Mouse (Mus musculus) limb, embryonic 14.5 days (tissue): ENCODE results near the gene Prr36. TPM values are rescaled to one million over a fixed set of nuclear protein-coding genes. Genes with fewer than 3 reads are reported as not detected.

Experiments
- ATAC-seq: fragments of 200-750 bp; cut with Nextera tagmentation; 2 replicates; pipeline ENCODE4 v1.8.0; 2017; ENCODE audit warnings: low read depth, moderate number of reproducible peaks, moderate TSS enrichment; ENCODE audit not compliant: low FRiP score
- DNase-seq: peaks from one replicate; pipeline ENCODE4 v3.0.0-alpha.2; 2015; ENCODE audit warnings: low spot score
- H3K27ac ChIP-seq: fragments of 300-500 bp; sonication (generic); replicated peaks from 2 replicates; pipeline ENCODE4 v1.5.1; 2014; ENCODE audit warnings: low read depth, mild to moderate bottlenecking, low read length, moderate library complexity, mixed read lengths
- H3K27me3 ChIP-seq: fragments of 300-500 bp; sonication (generic); 2 replicates; pipeline ENCODE4 v1.6.1; 2014; ENCODE audit warnings: low read length, mixed read lengths; ENCODE audit not compliant: control insufficient read depth, insufficient read depth
- H3K36me3 ChIP-seq: fragments of 300-500 bp; sonication (generic); 2 replicates; pipeline ENCODE4 v1.6.1; 2014; ENCODE audit warnings: mild to moderate bottlenecking, low read length, moderate library complexity, mixed read lengths; ENCODE audit not compliant: control insufficient read depth, insufficient read depth
- H3K4me1 ChIP-seq: fragments of 300-500 bp; sonication (generic); 2 replicates; pipeline ENCODE4 v1.6.1; 2014; ENCODE audit warnings: antibody characterized with exemption, low read length, mixed read lengths; ENCODE audit not compliant: control insufficient read depth, insufficient read depth
- H3K4me2 ChIP-seq: fragments of 300-500 bp; sonication (generic); replicated peaks from 2 replicates; pipeline ENCODE4 v1.6.1; 2014; ENCODE audit warnings: low read depth, mild to moderate bottlenecking, low read length, moderate library complexity; ENCODE audit not compliant: severe bottlenecking
- H3K4me3 ChIP-seq: fragments of 300-500 bp; sonication (generic); replicated peaks from 2 replicates; pipeline ENCODE4 v1.5.1; 2014; ENCODE audit warnings: low read length
- H3K9ac ChIP-seq: fragments of 300-500 bp; sonication (generic); 2 replicates; pipeline ENCODE4 v1.6.1; 2014; ENCODE audit warnings: mild to moderate bottlenecking, low read depth, low read length, moderate library complexity; ENCODE audit not compliant: severe bottlenecking
- H3K9me3 ChIP-seq: fragments of 300-500 bp; sonication (generic); 2 replicates; pipeline ENCODE4 v1.6.1; 2016; ENCODE audit warnings: low read length; ENCODE audit not compliant: control insufficient read depth
- POLR2A ChIP-seq: fragments of 200-500 bp; IDR thresholded peaks from 2 replicates; pipeline ENCODE4 v1.8.0; 2012; ENCODE audit warnings: inconsistent platforms, mild to moderate bottlenecking, moderate library complexity, borderline replicate concordance; ENCODE audit not compliant: insufficient read depth, insufficient read length; ENCODE audit errors: extremely low read depth
- whole genome bisulfite sequencing: fragments of 180-500 bp; shearing (Covaris S2); extraction: QIAGEN DNeasy Blood & Tissue Kit; methylation state at CpG from one replicate; pipeline ENCODE4 v1.1.7; 2014; 5-methylcytosine and 5-hydroxymethylcytosine counted together
- polyA plus RNA-seq, 2 experiments: library from polyadenylated mRNA; depleted of rRNA in 1 of 2; stranded (reverse) in 1 of 2; unstranded in 1 of 2; fragments of >200 nt; fragmentation: Nextera tagmentation in 1 of 2; extraction: Ambion mirVana in 1 of 2; gene quantifications; 2 replicates each; pipeline versions ENCODE4 v1.2.1 to v1.2.3; 2012 to 2014

Gene Prr36
- polyA plus RNA-seq, 2 experiments: 1.0 to 1.5 TPM

- peaks cover 14% of the 10 kb centered on the region for H3K27me3 ChIP-seq
- no peak for TF ChIP-seq POLR2A
- 3% methylated on average over 33 of the region's 33 CpGs for WGBS
- peak within 1 kb of the TSS; percentile 44 for H3K9ac ChIP-seq
- DNase-seq (no peak), ATAC-seq (no peak)
- no peak within 1 kb of the TSS for H3K27ac ChIP-seq
- no peaks in the 10 kb centered on the region for H3K36me3 ChIP-seq
- peaks cover 6% of the 10 kb centered on the region; the same call in 1 of the 2 replicates for H3K4me1 ChIP-seq
- peak within 1 kb of the TSS; percentile 27 for H3K4me3 ChIP-seq
- H3K4me2 ChIP-seq: peak within 1 kb of the TSS; percentile 49
- H3K9me3 ChIP-seq: no peaks in the 10 kb centered on the region
Measured at GRCm38 (mm10) chr8:4226739-4227347, 9.6 kb upstream of the Prr36 start, which contains the start of gene Lrrc8e. Lrrc8e (plus strand) TSS chr8:4226827.

DNA sequence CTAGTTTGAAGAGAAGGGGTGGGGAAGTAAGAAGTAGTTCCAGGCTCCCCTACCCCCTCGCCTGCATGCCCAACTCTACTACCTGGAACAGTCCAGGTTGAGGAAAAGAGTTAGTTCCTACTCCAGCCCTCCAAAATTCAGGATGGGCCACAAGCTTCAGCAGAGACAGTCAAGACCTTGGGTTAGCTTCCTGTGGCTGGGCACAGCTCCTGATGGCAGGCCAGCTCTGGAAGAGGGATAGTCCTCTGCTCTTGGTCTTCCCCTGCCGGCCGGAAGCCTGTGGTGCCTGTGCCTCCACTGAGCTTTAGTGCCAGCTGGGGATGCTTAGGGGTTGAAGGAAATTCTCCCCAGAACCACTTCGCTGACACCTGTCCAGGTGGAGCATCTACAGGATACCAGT lies 9.1 kb upstream of the Prr36 start:
- Histone ChIP-seq H3K4me1 (peaks cover 6% of the 10 kb centered on the region; the same call in 1 of the 2 replicates), H3K4me3 (peak overlapping the region; percentile 27), H3K27ac (no peak overlapping the region), H3K9ac (peak overlapping the region; percentile 44; the same call in 1 of the 2 replicates), H3K4me2 (peak overlapping the region; percentile 49), H3K36me3 (no peaks in the 10 kb centered on the region), H3K27me3 (peaks cover 14% of the 10 kb centered on the region), H3K9me3 (no peaks in the 10 kb centered on the region)
- ATAC-seq (no peak), DNase-seq (no peak)
- no peak for TF ChIP-seq POLR2A
- WGBS: 19% methylated on average over 4 of the region's 4 CpGs

GRCm38 (mm10) chr8:4222059-4222458 lies 4.8 kb upstream of the Prr36 start:
- TF ChIP-seq POLR2A: no peak
- H3K4me2 ChIP-seq: no peak overlapping the region
- H3K4me1 ChIP-seq: peaks cover 9% of the 10 kb centered on the region; the same call in 1 of the 2 replicates
- ATAC-seq (no peak), DNase-seq (no peak)
- no peak overlapping the region for H3K4me3 ChIP-seq
- H3K9ac ChIP-seq: no peak overlapping the region
- peaks cover 25% of the 10 kb centered on the region for H3K27me3 ChIP-seq
- no peaks in the 10 kb centered on the region for H3K9me3 ChIP-seq
- H3K36me3 ChIP-seq: no peaks in the 10 kb centered on the region
- no peak overlapping the region for H3K27ac ChIP-seq

GRCm38 (mm10) chr8:4219617-4220016 lies 2.4 kb upstream of the Prr36 start:
- Histone ChIP-seq H3K4me2 (no peak overlapping the region), H3K27me3 (peaks cover 37% of the 10 kb centered on the region), H3K4me3 (no peak overlapping the region), H3K36me3 (no peaks in the 10 kb centered on the region), H3K4me1 (peaks cover 9% of the 10 kb centered on the region; the same call in 1 of the 2 replicates), H3K9me3 (no peaks in the 10 kb centered on the region), H3K9ac (no peak overlapping the region), H3K27ac (no peak overlapping the region)
- DNase-seq (no peak), ATAC-seq (no peak)
- no peak for TF ChIP-seq POLR2A
- 83% methylated on average over 3 of the region's 3 CpGs for WGBS

GRCm38 (mm10) chr8:4216296-4216695 lies 963 bp downstream of the Prr36 start:
- Histone ChIP-seq H3K9ac (peak overlapping the region; percentile 34; the same call in 1 of the 2 replicates), H3K27ac (no peak overlapping the region), H3K4me2 (peak overlapping the region; percentile 75), H3K4me3 (peak overlapping the region; percentile 39), H3K27me3 (peaks cover 37% of the 10 kb centered on the region), H3K9me3 (no peaks in the 10 kb centered on the region), H3K36me3 (no peaks in the 10 kb centered on the region), H3K4me1 (peaks cover 26% of the 10 kb centered on the region; the same call in 1 of the 2 replicates)
- no peak for ATAC-seq
- no peak for DNase-seq
- no peak for TF ChIP-seq POLR2A
- WGBS: 6% methylated on average over 18 of the region's 18 CpGs
